Mouse (Mus musculus) neural tube, embryonic 13.5 days (tissue): Measurements from ENCODE around the gene Sspo. TPM values are rescaled to one million over a fixed set of nuclear protein-coding genes. Genes with fewer than 3 reads are reported as not detected.

Experiments used
- microRNA-seq: library from miRNA; unstranded; fragments of <30 nt; microRNA quantifications from one replicate; pipeline ENCODE4, GENCODE M21; 2016
- polyA plus RNA-seq: library from polyadenylated mRNA; unstranded; fragments of >200 nt; fragmentation: Nextera tagmentation; extraction: Ambion mirVana; gene quantifications from 2 replicates; pipeline ENCODE4 v1.2.1, GENCODE M21; 2015

The Sspo gene
- polyA plus RNA-seq, 1 experiment from 2014 or later = 0.31 TPM

Small RNA genes within 50 kb of the gene (microRNA-seq; reads per million reads assigned to microRNA genes)
- gene Gm24325 = not detected

Other genes starting within 250 kb of the Sspo start
- 23.8 and 27.4 TPM in 2 replicates for gene Krba1, start 52.6 kb upstream of the Sspo start, polyA plus RNA-seq
- gene Zfp467, start 2.4 kb upstream of the Sspo start, polyA plus RNA-seq = 21.0 and 22.6 TPM in 2 replicates
- 177 and 203 TPM in 2 replicates for gene Atp6v0e2, start 89.4 kb downstream of the Sspo start, polyA plus RNA-seq
- gene Lrrc61, start 106.6 kb downstream of the Sspo start, polyA plus RNA-seq = 20.7 and 24.0 TPM in 2 replicates
- gene Rarres2, start 124.6 kb downstream of the Sspo start, polyA plus RNA-seq = 9.2 and 10.9 TPM in 2 replicates
- not detected in 2 replicates for gene Gm45021, start 141.4 kb downstream of the Sspo start, polyA plus RNA-seq
- 38.0 and 40.3 TPM in 2 replicates for gene Repin1, start 145.7 kb downstream of the Sspo start, polyA plus RNA-seq
- gene Gm44965, start 145.7 kb downstream of the Sspo start, polyA plus RNA-seq = not detected in 2 replicates
- gene Zfp775, start 153.8 kb downstream of the Sspo start, polyA plus RNA-seq = 11.3 and 15.7 TPM in 2 replicates
- 11.2 and 12.7 TPM in 2 replicates for gene AI854703, start 178.5 kb downstream of the Sspo start, polyA plus RNA-seq
- 0.74 TPM in 2 replicates for gene Gimap8, start 199.0 kb downstream of the Sspo start, polyA plus RNA-seq
- 1.6 and 2.7 TPM in 2 replicates for gene Gimap9, start 227.9 kb downstream of the Sspo start, polyA plus RNA-seq
- gene Gimap4, start 236.3 kb downstream of the Sspo start, polyA plus RNA-seq = 2.9 and 3.3 TPM in 2 replicates